ENCODE assay signal across 12 mouse cellular contexts in genomic region chr5:35147155-35147962, GRCm38 (mm10). TPM values are rescaled to one million over a fixed set of nuclear protein-coding genes. Genes with fewer than 3 reads are reported as not detected.
A peak's percentile ranks its signal among the peaks of the same experiment; 100 is the strongest.
DNase-seq lines count a peak whose midpoint lies in the region; ATAC-seq and TF ChIP-seq lines count a peak whose summit lies in the region.
"Had no signal": no experiment of that assay in that cellular context is flagged by ENCODE, and none has a peak within 500 bp of the region (broad histone marks: within the 10 kb centered on the region; RNA-seq: fewer than 3 reads in every experiment).

No protein-coding gene starts in this region.

- intact Hi-C loops in left cerebral cortex, postnatal 4 days (cut with DNase I): no loop called here
- intact Hi-C loops in left cerebral cortex, adult 2 months (cut with DNase I): no loop called here

- no peaks in the 10 kb centered on the region for H3K9me3 ChIP-seq in forebrain, embryonic 12.5 days
- H3K9me3 ChIP-seq in forebrain, embryonic 11.5 days (ENCODE audit: control insufficient read depth, low read length): no peaks in the 10 kb centered on the region
- no peaks in the 10 kb centered on the region for H3K9me3 ChIP-seq in hindbrain, embryonic 16.5 days (ENCODE audit: control insufficient read depth, low read length)

- no peak for ATAC-seq in forebrain, embryonic 12.5 days (ENCODE audit: low FRiP score)
- no peak for ATAC-seq in forebrain, embryonic 11.5 days (replicated peaks; ENCODE audit: low FRiP score)
- peak; percentile 82 for ATAC-seq in hindbrain, embryonic 16.5 days

- H3K9ac ChIP-seq in forebrain, embryonic 12.5 days: no peak overlapping the region
- H3K9ac ChIP-seq in forebrain, embryonic 11.5 days (ENCODE audit: low read length): no peak overlapping the region
- H3K9ac ChIP-seq in hindbrain, embryonic 16.5 days (ENCODE audit: low read depth, low read length): no peak overlapping the region

- peak overlapping the region; percentile 20 for H3K27ac ChIP-seq in forebrain, embryonic 12.5 days
- H3K27ac ChIP-seq in forebrain, embryonic 11.5 days (ENCODE audit: low read depth, low read length): no peak overlapping the region
- H3K27ac ChIP-seq in left cerebral cortex, adult 2 months: no peak overlapping the region
- peak overlapping the region; percentile 68 for H3K27ac ChIP-seq in hindbrain, embryonic 16.5 days (ENCODE audit: low read depth, low read length)

- WGBS in forebrain, embryonic 12.5 days: 54% methylated on average over 2 of the region's 2 CpGs
- 48% methylated on average over 2 of the region's 2 CpGs for WGBS in forebrain, embryonic 11.5 days
- 23% methylated on average over 2 of the region's 2 CpGs for WGBS in hindbrain, embryonic 16.5 days

- peaks cover 4% of the 10 kb centered on the region; the same call in 1 of the 2 replicates for H3K27me3 ChIP-seq in forebrain, embryonic 12.5 days
- H3K27me3 ChIP-seq in forebrain, embryonic 11.5 days (ENCODE audit: control insufficient read depth, insufficient read depth, low read length): no peaks in the 10 kb centered on the region
- H3K27me3 ChIP-seq in hindbrain, embryonic 16.5 days (replicated peaks; ENCODE audit: control insufficient read depth, insufficient read depth, low read length): no peaks in the 10 kb centered on the region

- TF ChIP-seq CTCF in left cerebral cortex, adult 2 months (IDR thresholded peaks at IDR 0.05): no peak

- H3K4me1 ChIP-seq in forebrain, embryonic 12.5 days: peaks cover 20% of the 10 kb centered on the region
- no peaks in the 10 kb centered on the region for H3K4me1 ChIP-seq in forebrain, embryonic 11.5 days (replicated peaks; ENCODE audit: control insufficient read depth, insufficient read depth, low read length)
- peaks cover 14% of the 10 kb centered on the region for H3K4me1 ChIP-seq in hindbrain, embryonic 16.5 days (ENCODE audit: control insufficient read depth, insufficient read depth, low read depth, low read length)

- H3K4me3 ChIP-seq in forebrain, embryonic 12.5 days (replicated peaks): no peak overlapping the region
- no peak overlapping the region for H3K4me3 ChIP-seq in forebrain, embryonic 11.5 days (ENCODE audit: low read depth, low read length)
- no peak overlapping the region for H3K4me3 ChIP-seq in left cerebral cortex, adult 2 months
- no peak overlapping the region for H3K4me3 ChIP-seq in hindbrain, embryonic 16.5 days (ENCODE audit: low read length)
- H3K4me3 ChIP-seq: myocyte had no signal

- no peaks in the 10 kb centered on the region for H3K36me3 ChIP-seq in forebrain, embryonic 12.5 days (replicated peaks)
- no peaks in the 10 kb centered on the region for H3K36me3 ChIP-seq in forebrain, embryonic 11.5 days (ENCODE audit: control insufficient read depth, insufficient read depth, low read length)
- no peaks in the 10 kb centered on the region for H3K36me3 ChIP-seq in hindbrain, embryonic 16.5 days (ENCODE audit: control insufficient read depth, insufficient read depth, low read length)

- no peak for DNase-seq in forebrain, embryonic 11.5 days (ENCODE audit: low spot score)
- peak; percentile 75 for DNase-seq in left cerebral cortex, postnatal 4 days
- no peak for DNase-seq in left cerebral cortex, adult 2 months (ENCODE audit: extremely low spot score in 1 of 2, low spot score in 2 of 2)
- peak; percentile 71 to 73 for DNase-seq in cerebellum, postnatal 14 days
- no peak for DNase-seq in kidney, adult 11 months
- no peak for DNase-seq in urinary bladder, postnatal 4 days (ENCODE audit: low spot score in 2 of 2)
- DNase-seq: adrenal gland, postnatal 10 days; B cell, adult 2 months; thymus, adult 18-20 months had no signal

- H3K4me2 ChIP-seq in forebrain, embryonic 12.5 days: no peak overlapping the region
- no peak overlapping the region for H3K4me2 ChIP-seq in forebrain, embryonic 11.5 days (ENCODE audit: low read depth, low read length, severe bottlenecking)
- no peak overlapping the region for H3K4me2 ChIP-seq in hindbrain, embryonic 16.5 days (ENCODE audit: low read length)

RNA-seq across cellular contexts. Expression of gene Lrpap1, which starts 41.8 kb away (rescaled TPM):
- polyA plus RNA-seq in forebrain, embryonic 12.5 days (2016; fragmentation: Nextera tagmentation; extraction: Ambion mirVana): 94.7 and 96.2 TPM in 2 replicates
- 83.2 and 83.7 TPM in 2 replicates for polyA plus RNA-seq in forebrain, embryonic 11.5 days (2014; fragmentation: Nextera tagmentation; extraction: Ambion mirVana)
- total RNA-seq in left cerebral cortex, postnatal 4 days (2021): 10 to 100 TPM; 73.4 to 83.3 TPM
- 100 to 1,000 TPM; 137 to 138 TPM for total RNA-seq in left cerebral cortex, adult 2 months (2021)
- 153 and 186 TPM in 2 replicates for polyA plus RNA-seq in hindbrain, embryonic 16.5 days (2015; fragmentation: Nextera tagmentation; extraction: Ambion mirVana)

Comparison
In these comparisons a context has a peak if more than half of its experiments do, and no peak if none do; other contexts are left out.
1. H3K27ac ChIP-seq: peak in forebrain, embryonic 12.5 days (single experiment) and hindbrain, embryonic 16.5 days (single experiment); none in forebrain, embryonic 11.5 days (single experiment) and left cerebral cortex, adult 2 months (single experiment).
2. DNase-seq: peak in left cerebral cortex, postnatal 4 days (single experiment) and cerebellum, postnatal 14 days (2 of 2); none in forebrain, embryonic 11.5 days (single experiment), left cerebral cortex, adult 2 months (0 of 2), kidney, adult 11 months (single experiment) and urinary bladder, postnatal 4 days (0 of 2).